Mouse (Mus musculus) monocyte, adult 5-6 weeks (primary cell): ENCODE results near the gene Sema3b. TPM values are rescaled to one million over a fixed set of nuclear protein-coding genes. Genes with fewer than 3 reads are reported as not detected.
A peak's percentile ranks its signal among the peaks of the same experiment; 100 is the strongest.

Experiments
- ATAC-seq: fragments of 153-309, 156-312 bp; replicated peaks from 2 replicates; pipeline ENCODE4 v1.8.0; 2017; ENCODE audit warnings: mild to moderate bottlenecking; ENCODE audit not compliant: low TSS enrichment, insufficient number of reproducible peaks, severe bottlenecking, poor library complexity, low FRiP score
- total RNA-seq: library from RNA; stranded (forward); fragments of 200-1000, 200-491, 200-594 nt; gene quantifications from 3 replicates; pipeline ENCODE4 v1.2.3, GENCODE M21; 2017

Sema3b gene
- total RNA-seq, 1 experiment from 2014 or later, result not detected

- ATAC-seq, result no peak
Measured at GRCm38 (mm10) chr9:107634406-107635278, 25.6 kb upstream of the Sema3b start.

- ATAC-seq, result no peak
Measured at GRCm38 (mm10) chr9:107633661-107634405, 24.8 kb upstream of the Sema3b start.

- peak; percentile 51 for ATAC-seq
Measured at GRCm38 (mm10) chr9:107633091-107633660, 24.1 kb upstream of the Sema3b start.

- no peak for ATAC-seq
Measured at GRCm38 (mm10) chr9:107632478-107632877, 23.4 kb upstream of the Sema3b start.

- no peak for ATAC-seq
Measured at GRCm38 (mm10) chr9:107631861-107632260, 22.8 kb upstream of the Sema3b start.

- no peak for ATAC-seq
Measured at GRCm38 (mm10) chr9:107631311-107631826, 22.3 kb upstream of the Sema3b start.

GRCm38 (mm10) chr9:107630576-107630975, 21.5 kb upstream of the Sema3b start:
- ATAC-seq, result no peak

- ATAC-seq, result no peak
Measured at GRCm38 (mm10) chr9:107629901-107630425, 20.9 kb upstream of the Sema3b start.

GRCm38 (mm10) chr9:107629411-107629730, 20.3 kb upstream of the Sema3b start:
- ATAC-seq, result no peak

- peak; percentile 73 for ATAC-seq
Measured at GRCm38 (mm10) chr9:107628721-107629410, 19.8 kb upstream of the Sema3b start.

GRCm38 (mm10) chr9:107627387-107628255, 18.6 kb upstream of the Sema3b start:
- ATAC-seq, result no peak

GRCm38 (mm10) chr9:107626844-107627277, 17.8 kb upstream of the Sema3b start:
- ATAC-seq, result 0 out of 2 replicates have a peak, but pooled peaks have one; percentile 18

GRCm38 (mm10) chr9:107626158-107626843, 17.3 kb upstream of the Sema3b start:
- no peak for ATAC-seq

- no peak for ATAC-seq
Measured at GRCm38 (mm10) chr9:107625351-107626128, 16.5 kb upstream of the Sema3b start.

- ATAC-seq, result no peak
Measured at GRCm38 (mm10) chr9:107624951-107625350, 15.9 kb upstream of the Sema3b start.

GRCm38 (mm10) chr9:107624539-107624938, 15.5 kb upstream of the Sema3b start:
- ATAC-seq, result peak; percentile 72
